Mouse (Mus musculus) embryonic fibroblast, embryonic 13.5 days (primary cell): ENCODE measurements at regions not wholly inside any gene's neighbourhood (a gene's known extent, or its start where the extent isn't known, plus 50 kb on each side); places are given as distances from the start of the nearest gene placed in this dataset.
"Not testable (repeated sequence)": the region's sequence is repeated elsewhere in the genome, so short reads cannot be mapped to it uniquely, and the experiment has no call there.

Experiments
- H3K27ac ChIP-seq: 2 replicates; pipeline ENCODE4 v1.5.1; 2012; ENCODE audit warnings: low read length, control low read depth, inconsistent platforms; ENCODE audit not compliant: insufficient read depth
- H3K4me1 ChIP-seq: 2 replicates; pipeline ENCODE4 v1.6.1; 2011; ENCODE audit warnings: low read length; ENCODE audit not compliant: control insufficient read depth, insufficient read depth
- H3K4me3 ChIP-seq: 2 replicates; pipeline ENCODE4 v1.5.1; 2011; ENCODE audit warnings: mild to moderate bottlenecking, control low read depth, low read length; ENCODE audit not compliant: insufficient read depth
- CTCF ChIP-seq: IDR thresholded peaks from 2 replicates; pipeline ENCODE4 v1.5.1; 2011; ENCODE audit warnings: mild to moderate bottlenecking, control low read depth, low read length, moderate library complexity, borderline replicate concordance; ENCODE audit not compliant: insufficient read depth
- POLR2A ChIP-seq: IDR thresholded peaks from 2 replicates; pipeline ENCODE4 v1.6.1; 2011; ENCODE audit warnings: low read depth, mild to moderate bottlenecking, control low read depth, low read length, moderate library complexity

DNA sequence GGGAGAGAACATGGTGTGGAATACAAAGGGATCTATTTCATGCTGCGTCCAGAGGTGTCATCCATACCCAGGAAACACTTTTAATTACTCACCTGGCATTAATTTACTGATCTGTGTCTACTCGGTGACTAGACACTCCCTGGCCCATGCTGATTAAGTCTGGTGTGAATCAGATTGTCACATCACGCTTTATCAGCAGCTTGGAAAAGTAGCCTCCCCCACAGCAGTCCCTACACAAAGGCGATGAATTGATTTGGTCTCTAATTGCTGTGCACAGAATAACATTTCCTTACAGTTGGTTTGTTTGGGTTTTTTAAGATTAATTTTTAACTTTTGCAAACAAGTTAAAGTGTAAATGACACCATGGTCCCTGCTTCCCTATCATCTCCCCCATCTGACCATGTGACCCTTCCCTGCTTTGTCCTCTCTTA lies 484.7 kb upstream of the Gulo start:
- TF ChIP-seq POLR2A (no peak), CTCF (no peak)
- no peak overlapping the region for H3K27ac ChIP-seq
- no peaks in the 10 kb centered on the region; the same call in 1 of the 2 replicates for H3K4me1 ChIP-seq
- H3K4me3 ChIP-seq: no peak overlapping the region

DNA sequence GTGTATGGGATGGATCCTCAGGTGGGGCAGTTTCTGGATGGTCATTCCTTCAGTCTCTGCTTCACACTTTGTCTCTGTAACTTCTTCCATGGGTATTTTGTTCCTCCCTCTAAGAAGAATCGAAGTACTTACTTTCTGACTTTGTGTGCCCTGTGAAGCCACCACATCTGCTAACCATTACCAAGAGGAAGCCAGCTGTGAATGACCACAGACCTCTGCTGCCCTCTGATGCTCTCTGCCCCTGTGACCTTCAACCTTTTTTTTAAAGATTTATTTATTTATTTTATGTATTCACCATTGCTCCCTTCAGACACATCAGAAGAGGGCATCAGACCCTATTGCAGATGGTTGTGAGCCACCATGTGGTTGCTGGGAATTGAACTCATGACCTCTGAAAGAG lies 475.7 kb upstream of the Gulo start:
- H3K27ac ChIP-seq, H3K4me3 ChIP-seq, H3K4me1 ChIP-seq: not testable (repeated sequence)

DNA sequence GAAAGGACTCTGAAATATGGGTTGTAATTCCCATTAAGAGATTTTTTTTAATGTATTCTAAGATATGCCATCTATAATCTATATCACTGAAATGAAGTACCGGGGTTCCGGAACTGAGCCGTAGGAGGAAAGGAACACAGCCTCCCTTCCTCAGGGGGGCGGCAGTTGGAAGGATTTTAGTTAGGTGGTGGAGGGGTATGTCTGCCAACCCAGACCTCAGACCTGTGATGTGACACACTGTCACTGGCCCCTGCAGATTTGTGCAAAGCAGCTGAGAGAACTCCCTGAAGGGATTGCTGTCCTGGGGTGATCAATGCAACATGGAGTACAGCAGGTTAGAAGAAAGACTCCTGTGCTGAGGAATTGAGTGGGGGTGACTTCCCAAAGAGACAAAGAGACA lies 470.2 kb upstream of the Gulo start:
- no peak overlapping the region for H3K27ac ChIP-seq
- TF ChIP-seq POLR2A: no peak
- no peak for TF ChIP-seq CTCF
- H3K4me1 ChIP-seq: no peaks in the 10 kb centered on the region
- no peak overlapping the region for H3K4me3 ChIP-seq

DNA sequence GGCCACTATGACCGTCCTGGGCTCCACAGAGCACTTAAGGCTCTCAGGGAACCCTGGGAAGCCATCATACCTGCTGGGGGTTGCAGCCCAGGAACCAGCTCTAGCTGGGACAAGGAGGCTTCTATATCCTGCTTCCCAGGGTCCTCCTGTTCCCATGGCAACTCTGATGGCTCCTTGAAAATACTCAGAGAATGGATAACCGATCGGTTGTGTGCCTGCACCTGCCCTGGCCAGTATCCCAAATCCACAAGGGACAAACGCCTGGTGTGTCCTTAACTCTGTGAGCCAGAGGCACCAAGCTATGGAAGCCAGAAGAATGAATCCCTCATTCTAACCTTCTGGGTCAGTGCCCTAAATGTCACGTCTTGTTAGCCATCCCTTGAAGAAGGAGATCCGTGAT lies 469.6 kb upstream of the Gulo start:
- no peak overlapping the region for H3K27ac ChIP-seq
- H3K4me1 ChIP-seq: no peaks in the 10 kb centered on the region
- H3K4me3 ChIP-seq: no peak overlapping the region
- TF ChIP-seq CTCF (no peak), POLR2A (no peak)

DNA sequence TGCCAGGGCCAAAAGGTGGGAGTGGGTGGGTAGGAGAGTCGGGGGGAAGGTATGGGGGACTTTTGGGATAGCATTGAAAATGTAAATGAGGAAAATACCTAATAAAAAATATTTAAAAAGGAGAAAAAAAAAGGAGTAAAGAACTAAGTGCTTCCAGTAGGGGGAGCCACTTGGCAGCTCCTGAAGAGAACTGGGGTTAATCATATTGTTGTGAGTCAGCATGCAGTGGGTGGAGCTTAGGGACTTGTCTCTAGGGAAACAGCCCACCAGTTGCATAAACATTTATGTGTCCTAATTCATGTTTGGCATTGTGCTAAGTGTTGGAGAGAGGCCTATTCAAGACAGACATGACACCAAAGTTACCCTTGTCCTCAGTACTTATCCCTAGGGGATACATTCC lies 466.0 kb upstream of the Gulo start:
- no peak overlapping the region for H3K27ac ChIP-seq
- no peak for TF ChIP-seq CTCF
- no peak for TF ChIP-seq POLR2A
- no peaks in the 10 kb centered on the region for H3K4me1 ChIP-seq
- H3K4me3 ChIP-seq: no peak overlapping the region

DNA sequence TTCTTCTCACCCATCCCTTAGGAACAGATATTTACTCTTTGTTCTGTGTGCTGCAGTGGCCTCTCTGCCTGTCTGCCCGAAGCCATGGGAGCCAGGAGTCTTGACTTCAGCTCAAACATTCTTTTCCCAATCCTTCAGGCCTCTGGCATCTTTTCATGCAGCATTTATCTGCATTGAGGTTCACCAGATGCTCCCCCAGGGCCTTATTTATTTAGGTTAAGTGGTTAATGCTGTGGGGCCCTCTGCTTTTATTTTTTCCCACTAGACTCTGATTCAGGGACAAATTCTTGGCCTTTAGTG lies 464.2 kb upstream of the Gulo start:
- Histone ChIP-seq H3K4me1 (no peaks in the 10 kb centered on the region), H3K4me3 (no peak overlapping the region), H3K27ac (no peak overlapping the region)
- TF ChIP-seq CTCF (no peak), POLR2A (no peak)

DNA sequence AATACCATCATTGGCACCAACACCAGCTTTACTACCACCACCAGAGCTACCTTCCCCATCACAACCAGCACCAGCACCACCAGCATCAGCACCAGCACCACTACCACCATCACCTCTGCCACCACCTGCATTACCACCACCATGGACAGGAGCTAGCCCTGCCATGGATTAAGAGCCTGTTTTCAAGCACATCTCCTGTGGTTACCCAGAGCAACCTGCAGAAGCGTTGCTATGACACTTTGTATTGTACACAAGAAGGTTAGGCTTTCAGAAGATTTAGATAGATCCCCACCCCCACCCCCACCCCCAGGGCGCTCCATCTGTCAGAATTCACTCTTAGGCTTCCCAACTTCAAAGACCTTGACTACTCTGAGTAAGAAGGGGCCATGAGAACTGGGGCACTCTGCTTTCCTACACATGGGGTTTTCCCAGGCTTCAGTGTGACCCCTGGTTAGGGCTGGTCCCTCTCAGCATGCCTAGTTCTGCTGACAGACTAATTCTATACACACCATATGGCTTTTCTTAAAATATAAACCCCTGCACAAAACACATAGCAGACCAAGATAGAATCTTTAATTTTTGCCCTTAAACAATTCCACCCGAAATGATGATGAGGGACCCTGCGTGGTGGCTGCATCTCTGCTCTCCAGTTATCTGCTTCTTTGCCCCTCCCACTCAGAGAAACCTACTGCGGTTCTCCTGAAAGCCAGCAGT lies 463.7 kb upstream of the Gulo start:
- H3K27ac ChIP-seq: no peak overlapping the region

DNA sequence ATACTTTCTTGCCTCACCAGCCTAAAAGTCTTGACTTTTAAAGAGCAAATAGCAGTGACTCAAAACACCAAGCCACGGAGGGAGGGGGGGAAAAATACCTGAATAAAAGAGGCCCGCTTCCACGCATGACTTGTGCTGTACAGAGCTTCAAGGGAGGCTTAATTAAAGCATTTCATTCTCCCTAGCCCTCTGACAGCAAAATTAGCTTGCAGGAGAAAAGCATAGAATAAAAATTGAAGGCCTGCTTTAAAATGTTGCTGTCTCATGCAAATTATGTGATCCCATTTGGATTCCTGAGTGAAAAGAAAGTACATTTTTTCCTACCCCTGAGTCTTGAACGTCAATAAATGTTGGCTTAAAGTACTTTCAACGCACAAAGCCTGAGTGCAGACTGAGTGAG lies 453.1 kb upstream of the Gulo start:
- no peak overlapping the region for H3K4me3 ChIP-seq
- no peak overlapping the region for H3K27ac ChIP-seq
- TF ChIP-seq CTCF (no peak), POLR2A (no peak)
- H3K4me1 ChIP-seq: no peaks in the 10 kb centered on the region

More for the DNA sequence above, 463.7 kb upstream of the Gulo start:
- TF ChIP-seq CTCF (no peak), POLR2A (no peak)
- Histone ChIP-seq H3K4me3 (no peak overlapping the region), H3K4me1 (no peaks in the 10 kb centered on the region)

DNA sequence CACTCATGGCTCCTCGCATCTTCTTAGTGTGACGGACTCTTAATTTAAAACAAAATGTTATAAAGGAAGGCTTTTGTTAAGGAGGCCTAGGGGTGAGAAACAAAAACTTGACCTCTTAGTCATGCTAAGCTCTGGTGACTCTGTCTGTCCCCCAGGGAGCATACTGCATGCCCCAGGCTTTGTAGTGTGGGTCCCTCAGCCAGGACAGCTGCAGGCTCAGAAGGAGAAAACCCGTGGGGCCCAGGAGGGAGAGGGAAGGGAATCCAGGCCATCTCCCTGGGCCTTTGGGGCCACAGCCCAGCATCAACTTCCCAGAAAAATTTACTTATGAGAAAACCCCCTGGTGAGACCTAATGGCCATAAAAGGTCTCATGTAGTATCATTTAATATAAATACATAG lies 451.8 kb upstream of the Gulo start:
- Histone ChIP-seq H3K4me3 (no peak overlapping the region), H3K27ac (no peak overlapping the region), H3K4me1 (no peaks in the 10 kb centered on the region)
- no peak for TF ChIP-seq POLR2A
- TF ChIP-seq CTCF: no peak

DNA sequence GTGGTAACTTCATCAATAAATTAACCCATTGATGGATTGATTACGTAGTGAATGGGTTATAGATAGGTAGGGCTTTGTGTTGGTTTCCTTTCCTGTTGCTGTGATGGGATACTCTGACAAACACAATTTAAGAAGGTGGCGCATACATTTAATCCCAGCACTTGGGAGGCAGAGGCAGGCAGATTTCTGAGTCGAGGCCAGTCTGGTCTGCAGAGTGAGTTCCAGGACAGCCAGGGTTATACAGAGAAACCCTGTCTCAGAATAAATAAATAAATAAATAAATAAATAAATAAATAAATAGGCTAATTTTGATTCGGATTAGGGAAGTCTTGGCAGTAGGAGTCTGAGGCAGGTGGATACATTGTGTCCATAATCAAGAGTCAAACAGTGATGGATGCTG lies 449.7 kb upstream of the Gulo start:
- Histone ChIP-seq H3K27ac (no peak overlapping the region), H3K4me3 (no peak overlapping the region), H3K4me1 (no peaks in the 10 kb centered on the region)
- TF ChIP-seq POLR2A: no peak
- TF ChIP-seq CTCF: no peak

DNA sequence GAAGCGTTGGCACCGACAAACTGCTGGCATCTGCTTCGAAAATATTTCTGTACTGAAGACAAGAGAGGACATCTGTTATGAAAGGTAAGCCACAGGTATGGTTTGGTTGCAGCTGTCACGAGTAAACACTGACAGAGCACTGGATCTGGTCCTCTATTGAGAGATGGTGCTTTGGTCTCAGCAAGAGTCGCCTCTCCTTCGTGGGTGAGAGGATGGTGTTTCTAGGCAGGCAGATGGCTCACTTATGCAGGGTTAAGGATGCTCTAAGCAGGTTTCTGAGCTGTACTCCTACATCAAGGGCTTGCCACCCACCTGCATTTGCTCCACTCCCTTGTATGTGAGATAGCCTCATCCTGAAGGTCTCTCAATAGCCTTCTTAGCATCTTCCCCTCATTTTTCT lies 448.3 kb upstream of the Gulo start:
- TF ChIP-seq CTCF: no peak
- no peak for TF ChIP-seq POLR2A
- Histone ChIP-seq H3K4me3 (no peak overlapping the region), H3K4me1 (no peaks in the 10 kb centered on the region), H3K27ac (no peak overlapping the region)
